Mouse (Mus musculus) gastrocnemius, postnatal 36 days (tissue): ENCODE measurements around the gene 2610507B11Rik. TPM values are rescaled to one million over a fixed set of nuclear protein-coding genes. Genes with fewer than 3 reads are reported as not detected.

Experiments
- DNase-seq, 2 experiments: peaks; one replicate each; pipeline ENCODE4 v3.0.0; 2022
- intact Hi-C: fragments of 180-260 bp; cut with DNase I; formaldehyde crosslinking; loops from one replicate; pipeline ENCODE4 v1.15.1; 2025
- total RNA-seq, 2 experiments: library from RNA; stranded (reverse); gene quantifications; 2 replicates each; pipeline ENCODE4 v1.2.3; 2021

The 2610507B11Rik gene
- total RNA-seq, 2 experiments from 2014 or later, result 212 to 228 TPM

DNA sequence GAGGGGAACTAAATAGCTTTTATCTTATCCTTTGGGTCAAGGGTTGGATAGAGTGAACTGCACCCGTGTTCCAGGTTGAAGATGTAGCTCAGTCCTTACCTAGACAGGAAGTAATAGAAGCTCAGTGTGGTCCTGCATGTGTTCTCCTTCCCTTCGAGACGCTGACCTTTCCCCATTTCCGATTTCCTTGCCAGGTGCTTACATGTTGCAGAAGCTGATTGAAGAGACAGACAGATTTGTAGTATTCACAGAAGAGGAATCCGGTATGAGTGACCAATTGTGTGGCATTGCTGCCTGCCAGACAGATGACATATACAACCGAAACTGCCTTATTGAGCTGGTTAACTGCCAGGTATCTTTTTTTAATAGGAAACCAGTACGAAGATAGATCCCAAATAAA is 17.3 kb downstream of the 2610507B11Rik start:
- DNase-seq, result no peak
- intact Hi-C loops, result no loop called here

DNA sequence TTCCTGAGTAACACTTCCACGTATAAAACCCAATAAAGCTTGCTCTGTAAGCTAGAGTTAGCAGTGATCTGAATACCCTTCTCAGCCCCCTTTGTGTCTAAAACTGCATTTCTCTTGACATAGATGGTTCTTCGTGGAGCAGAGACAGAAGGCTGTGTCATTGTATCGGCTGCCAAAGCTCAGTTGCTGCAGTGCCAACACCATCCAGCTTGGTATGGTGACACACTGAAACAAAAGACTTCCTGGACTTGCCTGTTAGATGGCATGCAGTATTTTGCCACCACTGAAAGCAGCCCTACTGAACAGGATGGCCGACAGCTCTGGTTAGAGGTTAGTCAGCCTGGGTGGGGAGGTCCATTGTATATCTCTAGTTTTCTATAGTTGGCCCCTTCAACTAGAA is 18.0 kb downstream of the 2610507B11Rik start:
- intact Hi-C loops, result no loop called here
- DNase-seq, result no peak

DNA sequence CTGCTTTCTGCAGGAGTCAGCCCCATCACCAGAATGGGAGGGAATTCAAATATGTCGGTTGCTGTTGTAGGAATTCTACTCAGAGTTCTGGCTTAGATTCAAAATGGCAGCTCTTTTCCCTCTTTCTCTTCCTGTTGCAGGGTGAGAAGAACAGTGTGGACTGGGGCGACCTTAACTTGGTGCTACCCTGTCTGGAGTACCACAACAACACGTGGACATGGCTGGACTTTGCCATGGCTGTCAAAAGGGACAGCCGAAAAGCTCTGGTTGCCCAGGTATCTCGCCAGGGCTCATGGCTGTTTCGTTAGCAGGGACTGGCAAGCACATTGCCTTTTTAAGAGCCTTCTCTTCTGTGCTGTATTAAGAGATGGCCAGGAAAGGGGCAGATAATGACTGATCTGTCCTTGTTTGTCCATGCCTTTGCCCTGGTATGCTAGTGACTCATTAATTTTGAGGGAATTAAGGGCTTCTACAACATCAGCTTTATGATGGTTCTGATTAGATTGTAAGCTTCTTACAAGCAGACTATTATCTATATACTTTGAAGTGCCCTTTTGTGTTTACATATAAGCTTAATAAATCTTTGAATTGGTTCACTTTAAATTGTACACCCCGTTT is 27.7 kb downstream of the 2610507B11Rik start:
- no peak for DNase-seq
- intact Hi-C loops, result no loop called here

DNA sequence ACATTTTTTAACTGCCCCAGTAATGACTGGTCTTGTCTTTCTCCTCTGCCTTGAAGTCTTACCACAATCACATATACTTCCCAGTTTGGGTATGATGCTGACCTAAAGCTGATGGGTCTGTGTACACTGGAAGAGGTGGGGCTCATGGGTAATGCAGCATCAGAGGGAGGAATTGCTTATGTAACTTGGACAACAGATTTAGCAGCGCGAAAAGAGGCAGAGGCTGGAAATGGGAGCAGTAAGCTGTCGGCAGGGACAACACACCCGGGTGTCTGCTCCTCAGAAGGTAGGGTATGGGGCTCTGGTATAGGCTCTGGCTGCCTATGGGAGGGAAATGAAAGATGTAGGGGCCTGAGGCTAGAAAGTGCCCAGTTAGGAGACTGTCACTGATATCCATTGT is 29.1 kb downstream of the 2610507B11Rik start, which contains the start of gene BC030499:
TSS of gene BC030499 (plus strand) at position 188 of the 400 bp plus-strand sequence.
- no peak for DNase-seq
- intact Hi-C loops, result no loop called here

DNA sequence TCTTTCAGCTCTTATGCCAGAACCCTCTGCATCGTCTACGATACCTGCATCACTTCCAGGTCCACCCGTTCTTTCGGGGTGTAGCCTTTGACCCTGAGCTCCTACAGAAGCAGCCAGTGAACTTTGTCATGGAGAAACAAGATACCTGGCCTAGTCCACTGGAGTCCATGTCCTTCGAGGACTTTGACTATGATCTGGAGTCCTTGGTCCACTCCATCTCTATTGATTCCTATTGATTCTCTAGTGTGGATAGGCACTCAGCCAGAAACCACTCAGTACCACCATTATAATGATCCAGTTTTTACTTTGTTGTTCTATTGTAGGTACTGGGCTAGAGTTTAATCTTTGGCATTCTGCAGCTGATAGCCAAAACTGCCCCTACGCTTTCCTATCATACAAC is 33.0 kb downstream of the 2610507B11Rik start:
- intact Hi-C loops, result no loop called here

DNA sequence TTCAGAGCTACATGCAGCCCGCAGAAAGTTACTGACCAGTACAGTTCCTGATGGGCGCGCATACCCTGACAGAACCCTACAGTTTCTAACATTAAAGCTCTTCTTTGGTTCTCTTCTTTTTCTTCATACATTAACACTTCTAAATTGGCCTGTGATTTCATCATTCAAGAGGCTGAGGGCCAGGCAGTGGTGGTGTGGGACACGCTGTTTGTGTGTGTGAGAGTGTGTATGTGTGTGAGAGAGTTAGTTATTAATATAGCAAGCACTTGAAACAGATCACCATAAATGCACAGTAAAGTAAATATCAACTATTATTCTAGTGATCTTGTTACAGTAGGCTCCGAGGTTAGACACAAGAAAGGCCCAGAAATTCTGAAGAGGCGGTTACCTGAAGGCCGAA is 39.4 kb downstream of the 2610507B11Rik start:
- no peak for DNase-seq
- intact Hi-C loops, result no loop called here

More for the DNA sequence above, 33.0 kb downstream of the 2610507B11Rik start:
- DNase-seq, result no peak

DNA sequence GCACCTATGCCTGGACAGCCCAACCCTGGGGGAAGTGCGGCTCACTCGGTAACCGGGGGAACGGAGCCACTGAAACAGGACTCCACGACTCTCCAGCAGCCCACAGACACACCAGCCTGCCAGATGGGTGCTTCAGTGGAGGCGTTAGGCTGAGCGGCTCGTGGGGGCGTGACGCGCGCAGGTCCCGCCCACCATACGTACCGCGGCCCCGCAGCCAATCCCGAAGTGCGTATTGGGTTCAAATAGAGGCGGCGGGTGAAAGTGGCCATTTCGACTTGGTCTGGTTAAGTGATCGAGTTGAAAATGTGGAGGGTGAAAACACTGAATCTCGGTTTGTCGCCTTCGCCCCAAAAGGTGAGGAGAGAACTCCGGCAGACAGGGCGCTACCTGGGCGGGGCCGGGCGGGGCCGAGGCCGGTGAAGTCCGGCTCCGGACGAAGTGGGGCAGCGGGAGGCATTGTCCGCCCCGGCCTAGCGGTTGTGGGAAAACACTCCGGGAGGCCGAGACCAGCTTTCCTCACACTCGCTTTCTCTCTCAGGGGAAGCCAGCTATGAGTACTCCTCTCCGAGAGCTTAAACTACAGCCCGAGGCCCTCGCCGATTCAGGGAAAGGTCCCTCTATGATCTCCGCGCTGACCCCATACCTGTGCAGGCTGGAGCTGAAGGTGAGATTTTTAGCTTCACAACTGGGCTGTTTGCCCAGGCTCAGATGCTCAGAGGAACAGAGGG is 40.0 kb downstream of the 2610507B11Rik start, which contains the start of gene Spag5:
TSS of gene Spag5 (plus strand) at position 173 of the 728 bp plus-strand sequence.
- intact Hi-C loops, result loop anchor here (2.0 kb wide), 1 partner anchor 23 kb away; no protein-coding TSS in a partner anchor
- peak; percentile 85 to 88 for DNase-seq

DNA sequence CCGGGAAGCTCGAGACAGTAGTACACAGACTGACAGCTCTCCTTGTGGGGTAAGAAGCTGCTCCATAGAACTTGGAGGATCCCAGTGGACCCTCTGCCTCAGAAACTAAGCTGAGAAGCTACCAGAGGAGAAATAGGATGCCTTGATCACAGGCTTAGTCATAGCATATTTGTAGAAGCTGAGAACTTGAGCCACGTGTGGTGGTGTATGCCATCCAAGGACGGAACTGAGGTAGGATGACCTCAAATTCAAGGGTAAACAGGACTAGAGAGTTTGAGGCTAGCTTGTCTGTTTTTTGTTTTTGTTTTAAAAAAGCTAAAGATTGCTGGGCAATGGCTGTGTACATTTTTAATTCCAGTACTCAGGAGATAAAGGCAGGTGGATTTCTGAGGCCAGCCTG is 43.7 kb downstream of the 2610507B11Rik start:
- intact Hi-C loops, result no loop called here

DNA sequence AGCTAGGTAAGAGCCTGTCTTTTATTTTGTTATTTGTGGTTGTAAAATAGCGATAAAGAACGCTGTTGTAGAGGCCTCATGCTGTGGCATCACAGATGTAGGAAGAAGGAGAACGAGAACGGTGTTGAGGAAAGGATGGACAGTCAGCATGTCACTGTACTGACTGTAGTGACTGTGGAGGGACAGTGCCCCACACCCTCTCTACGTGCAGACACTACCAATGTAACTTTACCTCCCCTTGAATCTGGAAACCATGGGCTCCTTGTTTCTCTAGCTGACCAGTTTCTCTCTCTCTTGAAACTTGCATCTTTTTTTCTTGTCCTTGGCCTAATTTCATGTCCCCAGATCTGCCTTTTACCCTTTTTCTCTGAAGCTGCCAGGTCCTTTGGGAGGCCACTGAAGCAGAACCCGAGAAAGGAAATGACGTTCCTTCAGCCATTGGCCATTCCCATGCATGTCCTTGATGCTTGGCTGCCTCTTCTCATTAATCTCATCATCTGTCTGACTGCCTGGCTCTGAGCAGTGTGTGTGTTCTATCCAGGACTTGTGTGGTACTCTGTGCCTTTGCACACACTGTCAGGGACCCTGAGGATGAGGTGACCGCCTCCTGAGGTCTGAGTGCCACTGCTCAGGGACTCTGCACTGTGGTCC is 49.4 kb downstream of the 2610507B11Rik start:
- no peak for DNase-seq
- intact Hi-C loops, result no loop called here

More for the DNA sequence above, 43.7 kb downstream of the 2610507B11Rik start:
- DNase-seq, result no peak

DNA sequence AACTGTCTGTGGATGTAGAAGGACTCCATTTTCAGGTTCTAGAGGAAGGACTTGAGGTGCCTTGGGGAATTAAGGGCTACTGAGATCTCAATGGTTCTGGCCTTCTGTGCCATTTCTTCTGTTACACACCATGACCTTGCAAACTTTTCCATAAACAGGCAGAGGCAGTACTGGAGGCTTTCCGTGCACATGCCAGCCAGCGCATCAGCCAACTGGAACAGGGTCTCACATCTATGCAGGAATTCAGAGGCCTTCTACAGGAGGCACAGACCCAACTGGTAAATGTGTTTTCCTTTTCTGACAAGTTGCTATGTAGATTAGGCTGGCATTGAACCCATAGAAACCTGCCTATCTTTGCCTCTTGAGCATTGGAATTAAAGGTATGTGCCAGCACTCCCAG is 52.1 kb downstream of the 2610507B11Rik start:
- DNase-seq, result no peak
- intact Hi-C loops, result no loop called here

DNA sequence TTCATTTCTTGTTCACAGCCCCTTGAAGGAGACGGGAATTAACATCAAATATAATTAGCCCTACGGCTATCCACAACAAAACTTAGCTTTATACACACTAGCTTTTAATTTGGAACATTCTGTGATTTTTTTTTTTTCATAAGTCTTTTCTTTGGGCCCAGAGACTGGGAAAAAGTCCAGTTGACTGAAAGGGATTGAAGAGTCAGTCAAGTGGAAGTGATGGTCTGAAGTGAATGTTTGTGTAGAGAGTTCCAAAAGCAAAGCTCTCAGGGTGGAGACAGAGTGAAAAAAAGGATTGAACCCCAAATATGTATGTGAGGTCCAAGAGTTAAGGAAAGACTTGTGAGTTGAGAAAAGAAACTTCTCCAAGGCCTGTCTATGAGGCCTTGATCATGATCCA is 56.9 kb downstream of the 2610507B11Rik start:
- intact Hi-C loops, result no loop called here
- DNase-seq, result no peak

DNA sequence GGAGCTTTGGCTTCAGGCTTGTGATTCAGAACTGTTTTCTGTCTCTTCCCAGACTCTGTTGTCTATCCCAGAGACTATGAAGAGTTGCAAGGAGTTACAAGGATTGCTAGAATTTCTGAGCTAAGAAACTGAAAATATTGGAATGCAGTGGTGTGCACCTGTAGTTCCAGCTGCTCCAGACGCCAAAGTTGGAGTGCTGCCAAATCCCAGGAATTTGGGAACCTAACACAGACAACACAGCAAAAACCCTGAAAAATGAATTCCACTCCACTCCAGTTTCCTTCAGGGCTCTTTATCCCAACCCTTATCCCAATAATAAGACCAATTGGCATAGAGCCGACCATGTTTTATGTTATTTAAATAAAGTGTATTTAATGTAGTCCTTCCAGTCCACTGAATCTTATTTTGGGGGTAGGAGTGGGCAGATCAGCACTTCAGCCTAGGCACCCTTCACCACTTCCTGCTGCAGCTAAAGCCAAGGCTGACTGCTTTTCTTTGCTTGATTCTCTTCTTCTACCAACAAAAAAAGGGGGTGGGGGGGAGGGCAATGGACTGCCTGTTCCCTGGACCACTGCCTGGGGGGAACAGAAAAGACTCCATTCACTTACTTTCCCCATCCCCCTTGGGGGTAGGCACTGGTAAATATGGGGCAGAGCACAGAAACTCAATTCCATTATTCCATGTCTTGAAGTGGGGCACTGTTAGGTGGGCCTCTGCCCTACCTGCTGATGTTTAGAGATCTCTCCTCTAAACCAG is 60.7 kb downstream of the 2610507B11Rik start:
- intact Hi-C loops, result no loop called here

DNA sequence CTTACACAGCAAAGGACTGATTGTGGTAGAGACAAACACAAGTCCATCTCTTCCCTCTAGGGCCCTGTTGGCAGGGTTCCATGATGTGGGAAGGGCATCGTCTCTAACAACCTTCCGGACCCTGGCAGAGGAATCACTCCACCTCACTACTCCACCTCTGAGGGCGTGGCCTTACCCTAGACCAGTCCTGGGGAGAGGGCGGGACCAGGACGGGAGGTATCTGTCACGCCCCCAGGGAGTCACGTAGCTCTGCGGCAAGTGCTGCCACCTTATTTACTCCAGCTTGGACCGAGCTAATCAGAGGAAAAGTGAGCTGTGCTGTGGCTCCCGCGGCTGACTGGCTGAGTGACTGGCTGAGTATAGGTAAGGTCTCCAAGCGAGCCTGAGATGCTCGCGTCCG is 61.3 kb downstream of the 2610507B11Rik start, which contains the start of gene Aldoc:
TSS of gene Aldoc (plus strand) at position 109 of the 400 bp plus-strand sequence.
- DNase-seq, result peak in 1 of 2 experiments; percentile 54
- intact Hi-C loops, result no loop called here

More for the DNA sequence above, 60.7 kb downstream of the 2610507B11Rik start:
- DNase-seq, result no peak

DNA sequence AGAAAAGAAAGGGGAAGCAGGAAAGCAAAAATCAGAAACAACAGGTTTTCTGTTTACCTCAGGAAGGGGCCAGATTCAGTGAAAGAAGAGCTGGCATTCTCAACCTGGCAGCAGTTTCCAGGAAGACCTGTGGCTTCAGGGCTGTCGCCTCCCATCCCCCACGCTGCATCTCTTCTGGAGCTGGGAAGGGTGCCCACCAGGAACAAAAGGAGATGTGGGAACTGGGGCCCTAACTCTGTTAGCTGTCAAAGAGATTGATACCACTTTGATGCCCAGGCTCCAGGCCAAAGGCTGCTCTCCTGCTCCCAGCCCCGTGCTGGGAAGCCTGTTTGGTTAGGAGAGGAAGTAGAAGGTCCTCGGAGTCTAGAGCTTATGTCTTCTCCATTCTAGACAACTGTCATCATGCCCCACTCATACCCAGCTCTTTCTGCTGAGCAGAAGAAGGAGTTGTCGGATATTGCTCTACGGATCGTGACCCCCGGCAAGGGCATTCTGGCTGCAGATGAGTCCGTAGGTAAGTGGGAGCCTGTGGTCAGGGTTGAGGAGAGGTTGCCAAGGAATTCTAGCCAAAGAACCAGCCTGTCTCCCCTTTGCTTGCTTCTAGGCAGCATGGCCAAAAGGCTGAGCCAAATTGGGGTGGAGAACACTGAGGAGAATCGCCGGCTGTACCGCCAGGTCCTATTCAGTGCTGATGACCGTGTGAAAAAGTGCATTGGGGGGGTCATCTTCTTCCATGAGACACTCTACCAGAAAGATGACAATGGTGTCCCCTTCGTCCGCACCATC is 62.6 kb downstream of the 2610507B11Rik start:
- intact Hi-C loops, result loop anchor here (2.0 kb wide), 1 partner anchor 21 kb away; no protein-coding TSS in a partner anchor
- DNase-seq, result no peak

DNA sequence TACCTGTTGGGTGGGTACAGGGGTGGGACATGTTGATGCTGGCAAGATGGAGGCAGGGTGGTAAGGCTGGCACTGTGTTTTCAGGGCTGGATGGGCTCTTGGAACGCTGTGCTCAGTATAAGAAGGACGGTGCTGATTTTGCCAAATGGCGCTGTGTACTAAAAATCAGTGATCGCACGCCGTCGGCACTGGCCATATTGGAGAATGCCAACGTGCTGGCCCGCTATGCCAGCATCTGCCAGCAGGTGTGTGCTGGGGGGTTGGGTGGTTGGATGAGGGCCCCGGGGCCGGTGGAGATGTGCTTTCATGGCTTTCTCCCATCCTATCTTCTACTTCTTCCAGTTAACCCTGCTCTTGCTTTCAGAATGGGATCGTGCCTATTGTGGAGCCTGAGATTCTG is 63.4 kb downstream of the 2610507B11Rik start:
- intact Hi-C loops, result loop anchor here (2.0 kb wide), 1 partner anchor 22 kb away; no protein-coding TSS in a partner anchor
- no peak for DNase-seq

DNA sequence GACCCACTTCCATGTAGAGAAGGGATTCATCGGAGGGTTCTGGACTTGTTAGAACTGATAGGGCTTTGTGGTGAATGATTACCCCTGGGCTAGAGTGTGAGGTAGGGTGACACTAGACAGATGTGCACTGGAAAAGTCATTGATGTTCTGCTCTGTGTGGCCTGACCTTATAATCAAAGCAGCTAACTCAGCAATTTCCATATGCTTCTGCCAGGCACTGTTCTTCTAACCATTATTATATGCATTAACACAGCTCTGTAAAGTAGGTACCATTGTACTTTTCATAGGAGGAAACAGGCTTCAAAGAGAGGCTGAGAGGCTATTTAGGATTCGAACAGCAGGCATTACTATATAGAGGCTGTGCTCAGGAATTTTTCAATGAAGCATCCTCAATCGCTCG is 65.7 kb downstream of the 2610507B11Rik start:
- no peak for DNase-seq
- intact Hi-C loops, result no loop called here

DNA sequence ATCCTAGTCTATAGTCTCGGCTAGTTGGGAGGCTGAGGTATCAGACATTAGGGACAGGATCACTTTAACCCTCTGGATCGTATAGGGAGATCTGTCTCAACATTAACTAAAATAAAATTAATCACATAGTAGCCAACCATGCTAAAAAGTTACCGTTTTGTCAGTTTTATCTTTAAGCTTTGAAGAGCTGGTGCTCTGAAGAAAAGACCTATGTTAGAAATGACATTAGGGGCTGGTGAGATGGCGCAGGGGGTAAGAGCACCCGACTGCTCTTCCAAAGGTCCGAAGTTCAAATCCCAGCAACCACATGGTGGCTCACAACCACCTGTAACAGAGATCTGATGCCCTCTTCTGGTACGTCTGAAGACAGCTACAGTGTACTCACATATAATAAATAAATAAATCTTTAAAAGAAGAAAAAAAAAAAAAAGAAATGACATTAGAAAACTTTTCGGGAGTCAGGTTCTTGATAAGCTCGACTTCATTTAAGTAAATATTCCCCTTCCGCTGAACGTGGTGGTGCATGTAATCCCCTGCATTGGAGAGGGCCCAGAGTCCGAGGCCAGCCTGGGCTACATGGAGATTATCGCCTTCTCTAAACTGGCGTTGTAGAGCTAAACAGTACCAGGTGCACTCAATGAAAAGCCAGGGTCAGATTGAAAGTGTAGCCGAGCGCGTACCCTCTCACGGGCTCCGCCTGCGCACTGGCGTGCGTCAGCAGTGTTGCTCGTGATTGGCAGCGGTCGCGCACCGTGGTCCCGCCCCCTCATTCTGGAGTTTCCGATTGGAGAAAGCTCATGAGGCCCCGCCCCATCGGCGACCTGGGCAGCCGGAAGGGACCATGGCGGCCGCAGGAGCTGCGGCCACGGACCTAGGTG is 66.3 kb downstream of the 2610507B11Rik start, which contains the start of gene Pigs:
TSS of gene Pigs (plus strand) at position 782 of the 878 bp plus-strand sequence.
- intact Hi-C loops, result no loop called here
- DNase-seq, result peak; percentile 92 to 97

DNA sequence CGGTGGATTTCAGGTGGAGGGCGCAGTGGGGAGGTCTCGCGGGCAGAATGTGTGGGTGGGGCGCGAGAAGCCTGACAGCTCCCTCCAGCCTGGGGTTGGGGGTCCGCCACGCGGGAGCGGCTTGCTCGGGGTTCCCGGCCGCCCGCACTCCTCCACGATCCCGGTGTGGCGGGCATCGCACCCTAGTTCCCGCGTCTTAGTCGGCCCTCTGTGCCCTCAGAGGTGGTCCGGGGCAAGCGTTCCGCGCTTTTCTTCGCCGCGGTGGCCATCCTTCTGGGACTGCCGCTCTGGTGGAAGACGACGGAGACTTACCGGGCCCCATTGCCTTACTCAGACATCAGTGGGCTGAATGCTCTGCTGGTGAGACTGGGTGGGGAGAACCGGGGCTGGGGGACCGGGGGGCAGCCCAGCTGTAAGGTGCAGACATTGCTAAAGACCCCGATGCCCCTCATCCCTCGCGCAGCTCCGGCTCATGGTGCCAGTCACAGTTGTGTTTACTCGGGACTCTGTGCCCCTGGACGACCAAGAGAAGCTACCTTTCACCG is 67.0 kb downstream of the 2610507B11Rik start:
- intact Hi-C loops, result no loop called here
- DNase-seq, result no peak
